Mouse (Mus musculus): ENCODE results near the gene Pdcd10.

The Pdcd10 gene

GRCm38 (mm10) chr3:75556695-75557291 is at the start of gene Pdcd10:
Gene Pdcd10 (minus strand): TSS chr3:75556856.
- peak; percentile 99 for DNase-seq (ENCODE audit: low spot score)

DNA sequence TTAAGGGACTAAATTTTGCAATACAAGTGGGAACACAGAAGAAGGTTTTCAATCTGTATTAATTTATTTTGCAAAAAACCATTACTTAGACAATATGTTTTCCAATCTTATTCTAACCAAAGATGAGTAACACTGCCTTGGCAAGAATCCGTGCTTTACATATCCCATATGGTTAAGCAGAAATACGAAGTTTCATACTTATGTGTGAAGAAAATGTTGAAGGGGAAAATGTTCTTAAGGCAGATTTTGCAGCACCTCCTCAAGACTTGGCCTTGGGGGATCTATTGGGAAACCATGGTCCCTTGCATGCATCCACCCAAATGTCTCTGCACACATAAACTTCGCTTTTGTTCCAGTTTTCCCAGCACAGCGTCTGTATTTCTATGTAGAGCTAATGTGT is 28.2 kb upstream of the Pdcd10 start:
- DNase-seq (ENCODE audit: low spot score): no peak

- DNase-seq (ENCODE audit: low spot score): no peak
Observed at GRCm38 (mm10) chr3:75583293-75583692, 26.6 kb upstream of the Pdcd10 start.

- no peak for DNase-seq (ENCODE audit: low spot score)
Observed at GRCm38 (mm10) chr3:75579352-75579751, 22.7 kb upstream of the Pdcd10 start.

DNA sequence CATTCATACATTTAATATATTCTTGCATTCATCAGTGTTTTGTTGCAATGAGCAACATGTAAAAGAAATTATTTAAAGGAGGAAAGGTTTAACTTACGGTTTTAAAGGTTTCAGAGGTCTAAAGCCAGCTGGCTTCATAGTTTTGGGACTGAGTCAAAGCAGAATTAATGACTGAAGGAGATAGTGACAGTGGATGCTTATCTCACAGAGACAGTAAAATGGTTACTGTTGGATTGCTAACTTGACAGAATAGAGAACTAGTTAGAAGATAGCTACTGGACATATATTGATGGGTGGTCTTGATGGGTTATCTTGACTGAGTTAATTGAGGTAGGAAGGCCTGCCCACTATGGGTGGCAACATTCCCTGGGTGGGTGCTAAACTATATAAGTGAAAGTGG is 18.9 kb upstream of the Pdcd10 start:
- DNase-seq (ENCODE audit: low spot score): no peak

DNA sequence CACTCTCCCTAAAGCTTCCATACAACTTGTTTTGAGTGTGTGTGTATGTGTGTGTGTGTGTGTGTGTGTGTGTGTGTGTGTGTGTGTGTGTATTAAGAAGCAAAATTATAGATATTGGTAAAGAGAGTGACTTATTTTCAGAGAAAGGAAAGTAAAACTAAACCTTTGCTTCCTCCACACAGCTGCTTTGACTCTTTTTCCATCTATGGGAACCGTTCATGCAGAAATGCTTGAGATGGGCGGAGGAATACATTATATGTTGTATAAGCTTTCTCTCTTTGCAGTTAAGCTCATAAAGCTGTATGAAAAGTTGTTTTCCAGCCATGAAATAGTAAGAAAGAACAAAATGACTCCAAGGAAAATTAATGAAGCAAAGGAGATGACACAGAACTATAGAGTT is 17.4 kb upstream of the Pdcd10 start:
- DNase-seq (ENCODE audit: low spot score): no peak

GRCm38 (mm10) chr3:75557292-75557691 is 636 bp upstream of the Pdcd10 start, which contains the start of gene Serpini1:
Gene Serpini1 (plus strand): TSS chr3:75557547.
- peak; percentile 88 for DNase-seq (ENCODE audit: low spot score)

GRCm38 (mm10) chr3:75556121-75556694 is 448 bp downstream of the Pdcd10 start:
- DNase-seq (ENCODE audit: low spot score): no peak

- no peak for DNase-seq (ENCODE audit: low spot score)
Observed at GRCm38 (mm10) chr3:75551248-75551647, 5.4 kb downstream of the Pdcd10 start.

DNA sequence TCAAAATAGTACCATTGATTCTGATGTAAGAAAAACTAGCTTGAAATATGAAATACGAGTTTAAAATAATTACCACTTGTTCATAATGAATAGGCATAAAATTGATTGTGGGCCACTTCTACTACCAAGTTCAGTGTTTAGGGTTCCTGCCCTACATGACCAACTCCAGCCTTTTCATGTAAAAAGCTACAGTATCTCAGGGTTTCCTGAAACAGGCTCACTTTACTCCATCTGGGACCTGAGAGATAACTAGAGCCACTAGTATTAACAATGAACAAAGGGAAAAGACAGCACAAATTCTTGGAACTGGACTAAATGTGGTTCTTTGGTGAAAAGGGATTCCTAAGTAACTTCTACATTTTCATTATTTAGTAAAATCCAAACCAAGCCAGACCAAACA is 12.4 kb downstream of the Pdcd10 start:
- DNase-seq (ENCODE audit: low spot score): no peak

DNA sequence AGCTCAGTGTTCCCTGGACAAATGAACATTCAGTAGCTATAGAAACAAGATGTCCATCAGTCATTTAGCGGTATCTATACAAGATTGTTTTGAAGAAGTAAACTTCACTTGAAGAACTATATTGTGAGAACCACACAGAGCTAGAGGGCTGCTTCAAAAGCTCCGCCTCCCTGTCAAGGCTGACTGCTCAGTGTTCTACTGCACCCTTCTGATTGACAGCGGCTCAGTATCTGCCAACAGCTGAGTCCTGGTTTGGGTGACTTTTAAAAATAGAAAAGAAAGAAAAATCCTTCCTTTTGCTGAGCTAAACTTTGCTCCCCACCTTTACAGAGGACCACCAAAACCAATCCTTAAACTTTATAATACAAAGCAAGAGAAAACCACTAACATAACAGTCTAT is 13.8 kb downstream of the Pdcd10 start:
- no peak for DNase-seq (ENCODE audit: low spot score)

DNA sequence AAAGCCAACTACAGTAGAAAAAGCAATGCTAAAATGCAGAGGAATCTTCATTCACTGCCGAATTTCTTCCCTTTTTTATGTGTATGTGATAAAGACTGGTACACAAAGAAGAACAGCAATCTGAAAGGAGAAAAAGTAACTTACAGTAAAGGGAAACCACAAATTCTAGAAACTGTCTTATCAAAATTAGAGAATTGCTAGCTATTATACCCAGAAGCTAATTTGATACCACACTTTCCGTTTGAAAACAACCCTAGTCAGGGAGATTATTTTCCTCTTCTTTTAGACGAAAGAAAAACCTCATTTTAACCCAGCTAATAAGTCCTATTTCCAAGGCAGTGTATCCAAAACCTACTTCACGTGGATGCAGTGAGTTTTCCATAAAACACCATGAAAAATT is 15.4 kb downstream of the Pdcd10 start:
- DNase-seq (ENCODE audit: low spot score): no peak

GRCm38 (mm10) chr3:75534045-75534834 is 22.4 kb downstream of the Pdcd10 start:
- no peak for DNase-seq (ENCODE audit: low spot score)

GRCm38 (mm10) chr3:75531074-75531473 is 25.6 kb downstream of the Pdcd10 start:
- DNase-seq (ENCODE audit: low spot score): no peak

- DNase-seq (ENCODE audit: low spot score): no peak
Observed at GRCm38 (mm10) chr3:75522527-75522926, 34.1 kb downstream of the Pdcd10 start.

- no peak for DNase-seq (ENCODE audit: low spot score)
Observed at GRCm38 (mm10) chr3:75521314-75521713, 35.3 kb downstream of the Pdcd10 start.

- no peak for DNase-seq (ENCODE audit: low spot score)
Observed at GRCm38 (mm10) chr3:75517631-75518250, 38.9 kb downstream of the Pdcd10 start.

DNA sequence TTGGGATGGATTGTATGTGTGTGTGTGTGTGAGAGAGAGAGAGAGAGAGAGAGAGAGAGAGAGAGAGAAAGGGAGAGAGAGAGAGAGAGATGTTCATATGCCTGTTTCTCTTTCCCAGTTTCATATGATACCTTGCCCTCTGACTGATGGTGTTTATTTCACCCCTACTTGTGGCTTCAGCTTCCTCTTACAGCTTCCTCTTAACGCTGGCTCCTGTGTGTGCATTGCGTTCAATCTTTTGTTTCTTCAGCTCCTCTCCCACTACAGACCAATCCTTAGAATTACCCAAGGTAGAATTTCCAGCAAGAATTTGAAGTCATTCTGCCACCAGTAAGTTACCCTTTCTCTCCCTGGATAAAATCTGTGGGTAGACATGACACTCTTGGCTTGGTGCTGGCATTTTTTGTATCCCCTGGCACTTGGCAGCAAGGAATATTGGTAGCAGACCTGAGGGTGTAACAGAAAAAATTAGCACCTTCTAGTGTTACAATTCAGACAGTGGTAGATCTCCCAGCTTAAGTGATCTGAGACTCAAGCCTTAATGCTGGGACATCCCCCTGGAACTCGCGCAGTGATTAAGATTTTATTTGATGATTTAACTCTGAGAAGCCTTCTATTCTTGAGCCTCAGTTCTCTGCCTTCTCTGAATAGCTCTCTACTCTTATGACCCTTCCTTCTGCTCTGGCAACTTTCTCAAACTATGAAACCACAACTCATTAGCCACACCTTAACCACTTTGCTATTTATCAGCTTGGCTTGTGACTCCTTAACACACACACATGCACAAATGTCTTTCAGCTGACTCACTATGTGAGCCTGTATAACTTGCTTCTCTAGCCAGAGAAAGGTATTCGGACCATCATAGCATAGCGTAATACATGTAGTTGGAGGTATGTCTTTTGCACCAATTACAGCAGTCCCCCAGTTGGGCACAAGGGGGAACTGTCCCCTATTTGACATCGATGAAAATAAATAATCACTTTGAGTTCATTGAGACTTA is 57.4 kb downstream of the Pdcd10 start:
- no peak for DNase-seq (ENCODE audit: low spot score)

- DNase-seq (ENCODE audit: low spot score): no peak
Observed at GRCm38 (mm10) chr3:75492913-75493312, 63.7 kb downstream of the Pdcd10 start.

DNA sequence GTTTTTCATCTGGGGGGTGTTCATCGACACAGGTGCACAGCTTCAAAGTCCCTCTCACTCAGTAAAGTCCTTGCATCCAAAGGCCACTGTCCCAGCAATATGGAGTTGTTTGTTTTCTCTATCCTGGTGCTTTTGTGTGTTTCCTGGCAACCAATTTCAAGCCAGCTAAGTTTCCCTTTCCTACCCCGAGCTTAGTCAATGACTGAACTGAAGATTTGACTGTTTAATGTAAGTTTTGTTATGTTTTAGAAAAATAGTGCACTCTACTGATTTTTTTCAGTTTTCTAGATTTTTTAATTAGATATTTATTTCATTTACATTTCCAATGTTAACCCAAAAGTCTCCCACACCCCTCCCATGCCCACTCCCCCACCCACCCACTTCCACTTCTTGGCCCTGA is 74.6 kb downstream of the Pdcd10 start, which contains the start of gene Wdr49:
Wdr49 (minus strand) TSS at position 101 of the 400 bp plus-strand sequence.
- no peak for DNase-seq (ENCODE audit: low spot score)

DNA sequence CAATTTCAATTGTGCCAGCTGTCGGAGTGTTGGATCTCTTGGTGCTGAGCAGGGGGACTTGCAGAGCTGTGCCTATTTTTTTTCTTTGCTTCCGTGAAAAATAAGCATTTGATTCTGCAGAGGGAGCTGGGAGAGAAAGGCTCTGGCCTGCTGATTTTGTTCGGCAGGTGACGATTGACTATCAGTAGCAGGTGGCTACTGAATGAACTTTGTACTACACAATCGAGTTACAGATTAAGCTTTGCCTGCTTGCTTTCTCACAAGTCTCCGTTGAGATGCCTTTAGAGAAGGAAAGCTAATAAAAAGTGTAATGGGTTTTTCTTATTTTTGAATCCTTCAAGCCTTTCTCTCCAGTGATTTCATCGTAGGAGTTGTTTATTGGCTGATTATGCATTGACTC is 81.5 kb downstream of the Pdcd10 start:
- no peak for DNase-seq (ENCODE audit: low spot score)

All from ovary, adult 18-20 months (tissue).